Mouse (Mus musculus) B cell, adult 67 days (primary cell): ENCODE data around the gene Gm21518. TPM values are rescaled to one million over a fixed set of nuclear protein-coding genes. Genes with fewer than 3 reads are reported as not detected.

Experiments
- total RNA-seq, 2 experiments: library from RNA; stranded (reverse); gene quantifications; 4 replicates each; pipeline ENCODE4 v1.2.4; 2023

The Gm21518 gene
- total RNA-seq = not detected

GRCm38 (mm10) chrY:62190566-62190965 lies at the start of gene Gm21518:
Gm21518 (plus strand) TSS chrY:62190866.

